Mouse (Mus musculus) ovary, adult 10 weeks (tissue): Measurements from ENCODE around the gene Jak2. TPM values are rescaled to one million over a fixed set of nuclear protein-coding genes. Genes with fewer than 3 reads are reported as not detected.

Source experiments
- polyA plus RNA-seq: library from polyadenylated mRNA; stranded (reverse); fragments of 350-450 nt; fragmentation: Illumina TruSeq; extraction: RNeasy Lipid Tissue Mini Kit (QIAGEN cat#74804); gene quantifications from one replicate; pipeline ENCODE4 v1.2.3, GENCODE M21; 2014

Gene Jak2
- 108 TPM for polyA plus RNA-seq

DNA sequence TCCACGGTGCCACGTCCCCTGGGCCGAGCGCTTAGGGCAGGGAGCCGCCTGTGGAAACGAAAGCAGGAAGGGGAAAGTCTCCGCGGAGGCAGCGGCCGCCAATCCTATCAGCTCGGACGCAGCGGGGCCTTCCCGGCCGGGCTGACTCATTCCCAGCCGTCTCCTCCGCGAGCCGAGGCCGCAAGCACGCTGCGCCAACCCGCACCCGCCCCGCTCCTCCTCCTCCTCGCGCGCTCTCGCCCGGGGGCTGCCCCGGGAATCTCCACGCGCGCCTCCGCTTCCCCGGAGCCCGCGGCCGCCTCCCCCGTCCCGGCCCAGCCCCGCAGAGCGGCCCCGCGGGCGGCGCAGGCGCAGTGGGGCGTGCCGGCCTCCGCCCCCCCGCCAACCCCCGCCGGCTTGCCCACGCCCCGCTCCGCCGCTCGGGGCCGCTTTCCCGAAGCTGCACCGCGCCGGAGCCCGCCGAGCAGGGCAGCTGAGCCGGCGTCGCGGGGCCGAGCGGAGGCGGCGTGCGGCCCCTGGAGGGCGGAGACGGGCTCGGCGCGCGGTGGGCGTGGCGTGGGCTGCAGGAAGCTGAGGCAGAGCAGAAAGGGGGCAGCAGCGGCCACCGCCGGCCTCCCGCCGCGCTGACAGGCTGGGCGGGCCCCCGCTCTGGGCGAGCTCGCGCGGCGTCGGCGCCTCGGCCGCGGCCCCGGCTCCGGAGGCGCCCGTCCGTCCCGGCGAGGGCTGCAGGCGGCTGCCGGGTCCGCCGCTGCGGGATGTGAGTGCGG is at the start of gene Jak2:
Gene Jak2, plus strand, starts transcription at position 638 of the 767 bp plus-strand sequence.

DNA sequence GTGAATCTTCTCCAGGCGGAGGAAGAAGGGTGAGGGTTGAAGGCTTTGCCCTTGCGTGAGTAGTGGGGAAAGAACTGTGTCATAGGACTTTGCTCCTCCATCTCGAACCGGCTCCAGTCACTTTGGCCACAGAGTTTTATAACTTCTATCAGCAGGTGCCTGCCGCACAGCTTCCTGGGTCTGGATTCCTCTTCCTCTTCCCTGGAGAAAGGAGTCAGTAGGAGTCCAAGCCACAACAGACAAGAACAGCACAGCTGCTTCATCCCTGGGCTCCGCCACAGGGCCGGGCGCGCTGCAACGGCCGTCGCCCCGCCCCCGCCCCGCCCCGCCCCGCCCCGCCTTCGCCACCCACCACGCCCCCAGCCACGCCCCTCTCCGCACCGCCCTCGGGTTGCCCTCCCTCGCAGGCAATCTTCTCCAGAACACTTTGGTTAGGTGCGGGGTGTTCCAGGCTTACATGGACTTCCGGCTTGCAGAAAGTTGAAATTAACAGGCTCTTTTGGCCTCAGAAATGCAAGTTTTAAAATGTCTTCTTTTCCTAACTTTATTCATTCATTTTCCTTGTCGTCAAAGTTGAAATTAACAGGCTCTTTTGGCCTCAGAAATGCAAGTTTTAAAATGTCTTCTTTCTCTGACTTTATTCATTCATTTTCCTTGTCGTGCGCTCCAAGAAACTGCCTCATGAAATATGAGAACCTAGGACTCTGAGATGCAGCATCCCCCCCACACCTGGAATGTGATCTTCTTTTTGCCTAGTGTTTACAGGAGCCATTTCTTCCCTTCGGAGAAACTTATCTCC is 73.6 kb downstream of the Jak2 start, which contains the start of gene Insl6:
Gene Insl6, minus strand, starts transcription at position 304 of the 799 bp plus-strand sequence.

DNA sequence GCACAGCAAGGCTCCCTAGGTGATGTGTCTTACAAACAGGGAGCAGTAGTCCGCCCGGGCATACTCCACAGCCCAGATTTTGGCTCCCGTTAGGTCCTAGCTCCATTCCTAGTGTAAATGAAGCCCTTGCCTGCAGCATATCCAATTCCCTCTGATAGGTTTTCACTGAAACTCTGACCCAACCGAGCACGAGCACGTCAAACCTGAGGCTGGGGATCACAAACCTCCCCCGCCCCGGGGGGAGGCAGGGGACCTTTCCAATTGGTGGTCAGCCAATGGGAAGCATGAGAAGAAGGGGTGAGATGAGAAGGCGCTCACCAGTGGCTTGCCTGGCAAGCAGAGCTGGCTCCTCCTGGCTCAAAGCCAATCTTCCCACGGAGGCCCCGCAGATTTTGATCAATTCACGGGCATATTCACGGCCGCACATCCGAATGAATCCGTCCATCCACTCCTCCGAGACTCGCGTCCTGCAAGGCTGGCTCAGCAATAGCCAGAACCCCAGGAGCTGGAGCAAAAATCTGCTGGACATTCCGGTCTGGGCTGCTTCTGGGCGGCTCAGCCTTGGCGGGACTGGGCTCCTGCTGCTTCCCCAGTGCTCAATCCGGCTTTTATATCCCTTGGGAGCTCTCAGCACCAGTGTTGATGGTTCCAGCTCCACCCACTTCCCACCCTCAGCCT is 82.6 kb downstream of the Jak2 start, which contains the start of gene Rln1:
Gene Rln1, minus strand, starts transcription at position 603 of the 678 bp plus-strand sequence.

Other genes starting within 250 kb of the Jak2 start
- gene Ak3, start 203.9 kb upstream of the Jak2 start, polyA plus RNA-seq, result 205 TPM
- 4.5 TPM for gene Rcl1, start 150.5 kb upstream of the Jak2 start, polyA plus RNA-seq
- 2.6 TPM for gene Insl6, start 73.5 kb downstream of the Jak2 start, polyA plus RNA-seq
- gene Rln1, start 82.8 kb downstream of the Jak2 start, polyA plus RNA-seq, result not detected
- 55.8 TPM for gene Plgrkt, start 115.6 kb downstream of the Jak2 start, polyA plus RNA-seq
- 3.8 TPM for gene Cd274, start 115.6 kb downstream of the Jak2 start, polyA plus RNA-seq
- gene Pdcd1lg2, start 159.1 kb downstream of the Jak2 start, polyA plus RNA-seq, result not detected